Mouse (Mus musculus): ENCODE measurements at regions not wholly inside any gene's neighbourhood (a gene's known extent, or its start where the extent isn't known, plus 50 kb on each side); places are given as distances from the start of the nearest gene placed in this dataset.

DNA sequence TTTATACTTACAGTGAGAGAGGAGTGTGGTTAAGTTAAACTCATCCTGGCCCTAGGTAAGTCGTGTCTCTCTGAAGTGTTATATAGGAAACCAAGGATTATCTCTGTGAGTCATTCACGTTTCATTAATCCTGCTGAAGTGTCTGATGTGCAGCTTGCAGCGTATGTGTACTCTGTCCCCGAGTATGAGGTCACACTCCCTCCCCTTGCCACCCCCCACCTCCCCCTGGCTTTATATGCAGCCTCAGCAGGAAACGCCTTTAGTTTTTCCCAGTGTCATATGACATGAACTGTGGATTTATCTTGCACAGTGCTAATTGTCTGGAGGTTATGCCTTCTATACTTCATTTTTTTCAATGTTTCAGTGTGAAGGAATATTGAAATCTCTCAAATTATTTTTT, 1058.5 kb downstream of the Sorcs1 start:
- TF ChIP-seq CTCF (IDR thresholded peaks at IDR 0.05) (no peak), EP300 (IDR thresholded peaks at IDR 0.05) (no peak)

Measured in lung, postnatal 0 days (tissue).